Mouse (Mus musculus) E14TG2a.4 (cell line): ENCODE measurements around the gene Ptprf.

Experiments used
- CTCF ChIP-seq: conservative IDR thresholded peaks from 2 replicates; pipeline ENCODE4 v1.5.1; 2014; ENCODE audit warnings: low read length
- NANOG ChIP-seq: IDR thresholded peaks from 2 replicates; pipeline ENCODE4 v1.6.1; 2014; ENCODE audit warnings: borderline replicate concordance, low read length, mixed read lengths

DNA sequence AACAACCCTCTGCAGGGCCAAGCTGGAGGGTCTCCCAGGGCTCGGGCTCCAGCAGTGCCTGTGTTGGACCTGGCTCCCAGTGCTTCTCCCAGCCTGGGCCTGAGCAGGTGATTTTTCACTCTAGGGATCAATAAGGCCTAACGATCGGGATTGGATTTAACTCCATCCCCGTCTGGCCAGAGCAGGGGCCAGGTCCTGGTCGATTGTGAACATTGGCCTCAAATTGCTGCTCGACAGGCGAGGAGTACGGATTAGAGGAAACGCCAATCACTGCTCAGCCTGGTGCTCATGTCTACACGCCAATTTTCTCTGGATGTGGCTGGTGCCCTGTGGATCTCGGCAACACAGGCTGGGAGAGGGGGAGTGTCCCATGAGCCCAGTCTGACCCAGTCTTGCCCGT is 63.8 kb downstream of the Ptprf start:
- TF ChIP-seq CTCF (no peak), NANOG (no peak)
